Mouse (Mus musculus): ENCODE data around the gene Ryr1. TPM values are rescaled to one million over a fixed set of nuclear protein-coding genes. Genes with fewer than 3 reads are reported as not detected.
A peak's percentile ranks its signal among the peaks of the same experiment; 100 is the strongest.

Gene Ryr1
- polyA plus RNA-seq, 1 experiment from 2014 or later, result 5.0 TPM

DNA sequence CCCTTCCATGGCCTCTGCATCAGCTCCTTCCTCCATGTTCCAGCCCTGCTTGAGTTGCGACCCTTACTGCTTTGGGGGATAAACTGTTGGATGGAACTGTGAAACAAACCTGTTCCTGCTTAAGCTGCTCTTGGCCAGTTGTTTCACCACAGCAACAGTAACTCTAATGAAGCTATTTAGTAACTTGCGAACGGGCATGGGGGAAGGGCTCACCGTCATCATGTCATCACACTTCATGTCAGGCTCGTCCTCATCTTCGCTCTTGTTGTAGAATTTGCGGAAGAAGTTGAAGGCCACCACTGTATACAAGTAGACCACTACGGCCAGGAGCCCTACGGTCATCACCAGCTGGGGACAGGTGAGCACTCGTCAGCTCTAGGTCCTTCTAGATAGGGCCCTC, 116.8 kb downstream of the Ryr1 start:
- Histone ChIP-seq H3K4me3 (ENCODE audit: low read depth, low read length) (no peak overlapping the region), H3K9me3 (replicated peaks; ENCODE audit: control insufficient read depth, low read length) (no peaks in the 10 kb centered on the region), H3K9ac (ENCODE audit: low read length) (no peak overlapping the region), H3K4me1 (ENCODE audit: control insufficient read depth, insufficient read depth, low read length) (no peaks in the 10 kb centered on the region), H3K27me3 (replicated peaks; ENCODE audit: control insufficient read depth, insufficient read depth, low read length) (no peaks in the 10 kb centered on the region), H3K36me3 (ENCODE audit: control insufficient read depth, insufficient read depth, low read length) (no peaks in the 10 kb centered on the region), H3K4me2 (ENCODE audit: low read length) (no peak overlapping the region), H3K27ac (ENCODE audit: low read depth, low read length) (no peak overlapping the region)
- ATAC-seq (no peak), DNase-seq (ENCODE audit: low spot score) (no peak)
- WGBS, result 94% methylated on average over 10 of the region's 10 CpGs

- 82% methylated on average over 9 of the region's 9 CpGs for WGBS
- ATAC-seq, result no peak
- H3K4me2 ChIP-seq (ENCODE audit: low read length), result no peak overlapping the region
- no peak overlapping the region for H3K4me3 ChIP-seq (ENCODE audit: low read depth, low read length)
- H3K27ac ChIP-seq (ENCODE audit: low read depth, low read length), result no peak overlapping the region
- H3K9me3 ChIP-seq (replicated peaks; ENCODE audit: control insufficient read depth, low read length), result no peaks in the 10 kb centered on the region
- H3K9ac ChIP-seq (ENCODE audit: low read length), result no peak overlapping the region
- H3K4me1 ChIP-seq (ENCODE audit: control insufficient read depth, insufficient read depth, low read length), result no peaks in the 10 kb centered on the region
- H3K27me3 ChIP-seq (replicated peaks; ENCODE audit: control insufficient read depth, insufficient read depth, low read length), result no peaks in the 10 kb centered on the region
- H3K36me3 ChIP-seq (ENCODE audit: control insufficient read depth, insufficient read depth, low read length), result no peaks in the 10 kb centered on the region
- no peak for DNase-seq (ENCODE audit: low spot score)
Measured at GRCm38 (mm10) chr7:29007224-29008101, 117.5 kb downstream of the Ryr1 start.

DNA sequence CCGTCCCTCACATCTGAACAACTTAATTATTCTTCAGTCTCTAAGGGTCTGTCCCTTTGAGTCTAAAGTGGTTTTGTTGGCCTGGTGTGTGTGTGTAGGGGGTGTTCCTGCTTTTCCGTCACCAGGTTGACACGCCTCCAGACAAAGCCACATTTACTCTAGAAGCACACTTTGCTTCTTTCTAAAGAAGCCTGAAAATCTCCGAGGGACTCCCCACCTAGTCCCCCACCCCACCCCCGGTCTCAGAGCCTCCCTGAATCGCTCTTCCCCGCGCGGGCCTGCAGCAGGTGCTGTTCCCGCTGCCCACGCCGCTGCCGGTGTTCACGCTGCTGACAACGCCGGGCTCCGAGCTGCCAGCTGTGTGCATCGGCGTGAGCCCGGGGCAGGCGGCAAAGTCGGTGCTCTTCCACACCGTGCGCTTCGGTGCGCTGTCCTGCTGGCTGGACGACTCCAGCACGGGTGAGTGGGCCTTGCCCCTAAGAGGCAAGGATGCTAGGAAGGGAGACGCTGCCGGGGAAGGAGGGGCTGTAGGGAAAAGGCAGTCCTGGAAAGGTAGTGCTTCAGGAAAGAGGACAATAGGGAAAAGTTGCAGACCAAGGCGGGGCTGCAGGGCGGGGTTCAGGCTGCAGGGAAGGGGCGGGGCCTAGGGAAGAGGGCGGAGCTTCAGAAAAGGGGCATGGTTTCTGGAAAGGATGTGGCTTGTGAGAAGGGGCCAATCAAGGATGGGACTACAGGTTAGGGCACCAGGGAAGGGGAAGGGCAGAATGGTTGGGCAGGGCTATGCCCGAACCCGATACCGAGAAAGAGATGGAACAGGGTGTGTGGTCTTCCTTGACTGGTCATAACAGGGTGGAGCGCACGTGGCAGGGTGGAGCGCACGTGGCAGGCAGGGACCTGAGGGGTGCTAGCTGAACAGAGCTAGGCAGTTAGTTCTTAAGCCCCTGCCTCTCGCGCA, 124.1 kb downstream of the Ryr1 start:
- Histone ChIP-seq H3K36me3 (ENCODE audit: control insufficient read depth, insufficient read depth, low read length) (no peaks in the 10 kb centered on the region), H3K4me2 (ENCODE audit: low read length) (peak overlapping the region; percentile 77), H3K4me3 (ENCODE audit: low read depth, low read length) (peak overlapping the region; percentile 34), H3K9me3 (replicated peaks; ENCODE audit: control insufficient read depth, low read length) (no peaks in the 10 kb centered on the region), H3K4me1 (ENCODE audit: control insufficient read depth, insufficient read depth, low read length) (no peaks in the 10 kb centered on the region), H3K27ac (ENCODE audit: low read depth, low read length) (no peak overlapping the region), H3K27me3 (replicated peaks; ENCODE audit: control insufficient read depth, insufficient read depth, low read length) (no peaks in the 10 kb centered on the region), H3K9ac (ENCODE audit: low read length) (peak overlapping the region; percentile 60)
- ATAC-seq, result peak; percentile 70
- peak; percentile 49 for DNase-seq (ENCODE audit: low spot score)
- WGBS, result 5% methylated on average over 43 of the region's 43 CpGs

GRCm38 (mm10) chr7:28993402-28993801, 131.6 kb downstream of the Ryr1 start:
- Histone ChIP-seq H3K4me2 (ENCODE audit: low read length) (no peak overlapping the region), H3K4me3 (ENCODE audit: low read depth, low read length) (no peak overlapping the region), H3K4me1 (ENCODE audit: control insufficient read depth, insufficient read depth, low read length) (no peaks in the 10 kb centered on the region), H3K9me3 (replicated peaks; ENCODE audit: control insufficient read depth, low read length) (no peaks in the 10 kb centered on the region), H3K27me3 (replicated peaks; ENCODE audit: control insufficient read depth, insufficient read depth, low read length) (no peaks in the 10 kb centered on the region), H3K27ac (ENCODE audit: low read depth, low read length) (no peak overlapping the region), H3K36me3 (ENCODE audit: control insufficient read depth, insufficient read depth, low read length) (no peaks in the 10 kb centered on the region), H3K9ac (ENCODE audit: low read length) (no peak overlapping the region)
- DNase-seq (ENCODE audit: low spot score) (no peak), ATAC-seq (no peak)
- 82% methylated on average over 3 of the region's 3 CpGs for WGBS

- no peak overlapping the region for H3K4me2 ChIP-seq (ENCODE audit: low read length)
- no peaks in the 10 kb centered on the region for H3K27me3 ChIP-seq (replicated peaks; ENCODE audit: control insufficient read depth, insufficient read depth, low read length)
- ATAC-seq, result no peak
- H3K36me3 ChIP-seq (ENCODE audit: control insufficient read depth, insufficient read depth, low read length), result no peaks in the 10 kb centered on the region
- no peak overlapping the region for H3K9ac ChIP-seq (ENCODE audit: low read length)
- no peak overlapping the region for H3K27ac ChIP-seq (ENCODE audit: low read depth, low read length)
- H3K4me1 ChIP-seq (ENCODE audit: control insufficient read depth, insufficient read depth, low read length), result no peaks in the 10 kb centered on the region
- H3K9me3 ChIP-seq (replicated peaks; ENCODE audit: control insufficient read depth, low read length), result no peaks in the 10 kb centered on the region
- WGBS, result 87% methylated on average over 3 of the region's 3 CpGs
- no peak for DNase-seq (ENCODE audit: low spot score)
- no peak overlapping the region for H3K4me3 ChIP-seq (ENCODE audit: low read depth, low read length)
Measured at GRCm38 (mm10) chr7:28992997-28993396, 132.0 kb downstream of the Ryr1 start.

DNA sequence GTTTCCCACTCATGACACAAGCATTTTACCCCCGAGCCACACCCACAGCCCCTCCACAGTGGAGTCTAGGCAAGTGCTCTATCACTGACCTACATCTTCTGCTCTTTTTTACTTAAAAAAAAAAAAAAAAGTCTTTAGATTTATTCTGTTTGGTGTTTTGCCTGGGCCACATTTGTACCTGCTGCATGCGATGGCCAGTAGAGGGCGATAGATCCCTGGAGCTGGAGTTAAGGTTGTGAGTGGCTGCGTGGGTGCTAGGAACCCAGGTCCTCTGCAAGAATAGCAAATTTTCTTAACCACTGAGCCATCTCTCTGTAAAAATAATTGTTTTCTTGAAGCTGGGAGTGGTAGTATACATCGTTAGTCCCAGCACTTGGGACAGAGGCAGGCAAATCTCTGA, 133.4 kb downstream of the Ryr1 start:
- Histone ChIP-seq H3K27me3 (replicated peaks; ENCODE audit: control insufficient read depth, insufficient read depth, low read length) (no peaks in the 10 kb centered on the region), H3K36me3 (ENCODE audit: control insufficient read depth, insufficient read depth, low read length) (no peaks in the 10 kb centered on the region), H3K4me1 (ENCODE audit: control insufficient read depth, insufficient read depth, low read length) (no peaks in the 10 kb centered on the region), H3K27ac (ENCODE audit: low read depth, low read length) (no peak overlapping the region), H3K9me3 (replicated peaks; ENCODE audit: control insufficient read depth, low read length) (no peaks in the 10 kb centered on the region), H3K4me3 (ENCODE audit: low read depth, low read length) (no peak overlapping the region), H3K9ac (ENCODE audit: low read length) (no peak overlapping the region), H3K4me2 (ENCODE audit: low read length) (no peak overlapping the region)
- no peak for ATAC-seq
- 66% methylated on average over 5 of the region's 5 CpGs for WGBS
- no peak for DNase-seq (ENCODE audit: low spot score)

GRCm38 (mm10) chr7:28990766-28991273, 134.2 kb downstream of the Ryr1 start:
- WGBS, result 57% methylated on average over 13 of the region's 14 CpGs
- Histone ChIP-seq H3K9ac (ENCODE audit: low read length) (no peak overlapping the region), H3K27ac (ENCODE audit: low read depth, low read length) (no peak overlapping the region), H3K4me2 (ENCODE audit: low read length) (no peak overlapping the region), H3K36me3 (ENCODE audit: control insufficient read depth, insufficient read depth, low read length) (no peaks in the 10 kb centered on the region), H3K4me3 (ENCODE audit: low read depth, low read length) (no peak overlapping the region), H3K9me3 (replicated peaks; ENCODE audit: control insufficient read depth, low read length) (no peaks in the 10 kb centered on the region), H3K4me1 (ENCODE audit: control insufficient read depth, insufficient read depth, low read length) (no peaks in the 10 kb centered on the region), H3K27me3 (replicated peaks; ENCODE audit: control insufficient read depth, insufficient read depth, low read length) (no peaks in the 10 kb centered on the region)
- DNase-seq (ENCODE audit: low spot score) (no peak), ATAC-seq (no peak)

GRCm38 (mm10) chr7:28985207-28985606, 139.8 kb downstream of the Ryr1 start:
- Histone ChIP-seq H3K27me3 (replicated peaks; ENCODE audit: control insufficient read depth, insufficient read depth, low read length) (no peaks in the 10 kb centered on the region), H3K4me2 (ENCODE audit: low read length) (no peak overlapping the region), H3K27ac (ENCODE audit: low read depth, low read length) (no peak overlapping the region), H3K9me3 (replicated peaks; ENCODE audit: control insufficient read depth, low read length) (no peaks in the 10 kb centered on the region), H3K36me3 (ENCODE audit: control insufficient read depth, insufficient read depth, low read length) (no peaks in the 10 kb centered on the region), H3K9ac (ENCODE audit: low read length) (no peak overlapping the region), H3K4me3 (ENCODE audit: low read depth, low read length) (no peak overlapping the region), H3K4me1 (ENCODE audit: control insufficient read depth, insufficient read depth, low read length) (peaks cover 9% of the 10 kb centered on the region)
- ATAC-seq (no peak), DNase-seq (ENCODE audit: low spot score) (no peak)
- 83% methylated on average over 7 of the region's 7 CpGs for WGBS
